Mouse (Mus musculus) erythroblast, adult 5-6 weeks (primary cell): ENCODE measurements around the gene 3110001I22Rik. TPM values are rescaled to one million over a fixed set of nuclear protein-coding genes. Genes with fewer than 3 reads are reported as not detected.

Source experiments
- ATAC-seq: replicated peaks from 2 replicates; pipeline ENCODE4 v1.8.0; 2016; ENCODE audit warnings: moderate number of reproducible peaks, mild to moderate bottlenecking, moderate TSS enrichment, inconsistent platforms; ENCODE audit not compliant: poor library complexity, low FRiP score, severe bottlenecking
- total RNA-seq, 2 experiments: library from RNA; stranded (forward) in 1 of 2; stranded (reverse) in 1 of 2; fragments of 150-400 nt in 1 of 2; fragments of 200-764, 138-1000 nt in 1 of 2; gene quantifications; 2 replicates each; pipeline versions ENCODE4 v1.2.3 to v1.2.4; 2015 to 2017; ENCODE audit warnings: low replicate concordance in 2 of 2

Gene 3110001I22Rik
- total RNA-seq, 2 experiments from 2014 or later: 1.5 to 6.3 TPM

GRCm38 (mm10) chr16:13714910-13715309, 43.2 kb downstream of the 3110001I22Rik start:
- ATAC-seq: no peak

GRCm38 (mm10) chr16:13716821-13717553, 45.3 kb downstream of the 3110001I22Rik start:
- no peak for ATAC-seq

- ATAC-seq: no peak
Observed at GRCm38 (mm10) chr16:13722937-13723336, 51.2 kb downstream of the 3110001I22Rik start.

- no peak for ATAC-seq
Observed at GRCm38 (mm10) chr16:13727811-13728335, 56.1 kb downstream of the 3110001I22Rik start.

Other genes with a start within 250 kb of the 3110001I22Rik start
- 2.9 and 3.1 TPM in 2 replicates for gene Parn, start 3.8 kb upstream of the 3110001I22Rik start, total RNA-seq (2015; ENCODE audit: low replicate concordance)
- 8.5 and 8.7 TPM in 2 replicates for gene Parn, start 3.8 kb upstream of the 3110001I22Rik start, total RNA-seq (2017; ENCODE audit: low replicate concordance)
- gene Bfar, start 71 bp upstream of the 3110001I22Rik start, total RNA-seq (2015; ENCODE audit: low replicate concordance): 10.4 and 12.5 TPM in 2 replicates
- gene Bfar, start 71 bp upstream of the 3110001I22Rik start, total RNA-seq (2017; ENCODE audit: low replicate concordance): 9.8 and 10.6 TPM in 2 replicates
- not detected in 2 replicates for gene Pla2g10, start 59.1 kb downstream of the 3110001I22Rik start, total RNA-seq (2015; ENCODE audit: low replicate concordance)
- gene Pla2g10, start 59.1 kb downstream of the 3110001I22Rik start, total RNA-seq (2017; ENCODE audit: low replicate concordance): not detected in 2 replicates
- gene Rrn3, start 108.8 kb downstream of the 3110001I22Rik start, total RNA-seq (2015; ENCODE audit: low replicate concordance): 6.3 and 8.5 TPM in 2 replicates
- 7.2 and 9.3 TPM in 2 replicates for gene Rrn3, start 108.8 kb downstream of the 3110001I22Rik start, total RNA-seq (2017; ENCODE audit: low replicate concordance)
- gene Ntan1, start 146.9 kb downstream of the 3110001I22Rik start, total RNA-seq (2015; ENCODE audit: low replicate concordance): 23.4 and 23.8 TPM in 2 replicates
- 6.3 and 18.1 TPM in 2 replicates for gene Ntan1, start 146.9 kb downstream of the 3110001I22Rik start, total RNA-seq (2017; ENCODE audit: low replicate concordance)
- gene Pdxdc1, start 231.2 kb downstream of the 3110001I22Rik start, total RNA-seq (2015; ENCODE audit: low replicate concordance): 11.7 and 13.8 TPM in 2 replicates
- 20.0 and 21.2 TPM in 2 replicates for gene Pdxdc1, start 231.2 kb downstream of the 3110001I22Rik start, total RNA-seq (2017; ENCODE audit: low replicate concordance)
- gene Mpv17l, start 231.2 kb downstream of the 3110001I22Rik start, total RNA-seq (2015; ENCODE audit: low replicate concordance): 1.9 and 3.8 TPM in 2 replicates
- gene Mpv17l, start 231.2 kb downstream of the 3110001I22Rik start, total RNA-seq (2017; ENCODE audit: low replicate concordance): 0.56 and 0.60 TPM in 2 replicates